Mouse (Mus musculus) liver, postnatal 0 days (tissue): ENCODE data around the gene Scg5. TPM values are rescaled to one million over a fixed set of nuclear protein-coding genes. Genes with fewer than 3 reads are reported as not detected.

Source experiments
- ATAC-seq: fragments of 200-750 bp; cut with Nextera tagmentation; 2 replicates; pipeline ENCODE4 v1.8.0; 2017; ENCODE audit warnings: mild to moderate bottlenecking, moderate library complexity
- DNase-seq: peaks from one replicate; pipeline ENCODE4 v3.0.0-alpha.2; 2016
- H3K27ac ChIP-seq: fragments of 300-500 bp; sonication (generic); 2 replicates; pipeline ENCODE4 v1.5.1; 2014; ENCODE audit warnings: antibody characterized with exemption, moderate library complexity, mild to moderate bottlenecking, low read depth
- H3K27me3 ChIP-seq: fragments of 300-500 bp; sonication (generic); 2 replicates; pipeline ENCODE4 v1.6.1; 2014; ENCODE audit warnings: low read length, control low read depth, mixed read lengths; ENCODE audit not compliant: insufficient read depth
- H3K36me3 ChIP-seq: fragments of 300-500 bp; sonication (generic); replicated peaks from 2 replicates; pipeline ENCODE4 v1.6.1; 2014; ENCODE audit warnings: mild to moderate bottlenecking, control low read depth, low read length, moderate library complexity, mixed read lengths; ENCODE audit not compliant: insufficient read depth
- H3K4me1 ChIP-seq: fragments of 300-500 bp; sonication (generic); 2 replicates; pipeline ENCODE4 v1.6.1; 2014; ENCODE audit warnings: antibody characterized with exemption, mild to moderate bottlenecking, control low read depth; ENCODE audit not compliant: insufficient read depth
- H3K4me2 ChIP-seq: fragments of 300-500 bp; sonication (generic); 2 replicates; pipeline ENCODE4 v1.6.1; 2014; ENCODE audit warnings: low read depth, mild to moderate bottlenecking, low read length, moderate library complexity, mixed read lengths
- H3K4me3 ChIP-seq: fragments of 300-500 bp; sonication (generic); 2 replicates; pipeline ENCODE4 v1.5.1; 2014; ENCODE audit warnings: low read depth, low read length
- H3K9ac ChIP-seq: fragments of 300-500 bp; sonication (generic); replicated peaks from 2 replicates; pipeline ENCODE4 v1.6.1; 2014; ENCODE audit warnings: mild to moderate bottlenecking, moderate library complexity
- H3K9me3 ChIP-seq: fragments of 300-500 bp; sonication (generic); 2 replicates; pipeline ENCODE4 v1.6.1; 2016; ENCODE audit warnings: mild to moderate bottlenecking, control low read depth, low read length, mixed read lengths
- CTCF ChIP-seq: sonication (generic); IDR thresholded peaks from 2 replicates; pipeline ENCODE4 v1.5.1; 2016; ENCODE audit warnings: antibody characterized with exemption, low read depth
- EP300 ChIP-seq: IDR thresholded peaks from 2 replicates; pipeline ENCODE4 v1.6.1; 2016; ENCODE audit warnings: antibody characterized with exemption, low read depth, mild to moderate bottlenecking
- WGBS: fragments of 180-500 bp; shearing (Covaris S2); extraction: QIAGEN DNeasy Blood & Tissue Kit; methylation state at CpG from one replicate; pipeline ENCODE4 v1.1.7; 2014; ENCODE audit not compliant: insufficient replicate concordance; 5-methylcytosine and 5-hydroxymethylcytosine counted together
- polyA plus RNA-seq: library from polyadenylated mRNA; unstranded; fragments of >200 nt; fragmentation: Nextera tagmentation; extraction: Ambion mirVana; gene quantifications from 2 replicates; pipeline ENCODE4 v1.2.1, GENCODE M21; 2015

The Scg5 gene
- polyA plus RNA-seq = 0.14 TPM in 1 of 2 replicates, not detected in the other

DNA sequence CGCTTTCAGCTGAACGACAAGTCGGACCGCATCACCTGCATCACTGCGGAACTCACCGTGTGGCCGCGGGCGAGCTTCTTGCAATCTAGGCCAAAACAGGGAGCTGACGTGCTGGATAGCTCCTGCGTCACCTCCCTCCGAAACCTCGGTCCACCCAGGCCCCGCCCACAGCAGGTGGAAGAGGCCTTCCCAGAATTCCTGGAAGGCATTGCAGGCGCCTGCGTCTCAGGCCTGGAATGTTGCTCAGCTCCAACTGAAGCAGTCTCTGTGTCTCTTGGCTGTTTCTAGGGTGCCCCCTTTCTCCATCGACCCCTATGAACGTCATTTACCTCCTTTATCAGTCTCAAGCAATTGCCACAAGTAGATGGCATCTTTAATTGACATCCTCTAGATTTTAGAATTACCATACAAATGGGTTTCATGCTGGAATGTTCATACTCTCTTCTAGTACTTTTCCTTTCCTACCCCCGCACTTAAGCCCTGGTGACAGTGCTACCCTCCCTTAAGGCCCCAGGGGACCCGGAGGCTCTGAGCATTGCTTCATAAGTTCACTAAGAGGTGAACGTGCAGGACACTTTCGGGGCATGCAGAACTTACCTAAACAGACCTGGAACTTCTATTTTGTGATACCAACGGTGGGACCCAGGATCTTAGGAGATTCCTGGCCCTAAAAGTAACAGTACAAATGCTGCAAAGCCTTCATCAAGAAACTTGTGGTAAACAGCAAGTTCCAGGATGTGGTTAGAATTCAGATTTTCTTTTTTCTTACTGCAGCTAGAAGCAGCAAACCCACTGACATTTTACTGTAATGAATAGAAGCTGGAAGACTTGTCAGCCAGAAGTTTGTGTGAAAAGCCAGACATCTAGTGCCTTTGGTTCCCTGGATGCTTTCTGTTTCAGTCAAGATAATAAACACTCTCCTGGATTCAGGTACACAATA, at the start of gene Scg5:
TSS of gene Scg5 (minus strand) at position 179 of the 940 bp plus-strand sequence.
- Histone ChIP-seq H3K36me3 (peaks cover 23% of the 10 kb centered on the region), H3K9ac (no peak within 1 kb of the TSS), H3K4me2 (peak within 1 kb of the TSS; percentile 42), H3K27ac (no peak within 1 kb of the TSS), H3K9me3 (no peaks in the 10 kb centered on the region), H3K27me3 (no peaks in the 10 kb centered on the region), H3K4me3 (no peak within 1 kb of the TSS), H3K4me1 (no peaks in the 10 kb centered on the region)
- WGBS = 32% methylated on average over 23 of the region's 23 CpGs
- DNase-seq (peak; percentile 57), ATAC-seq (peak; percentile 66)
- no peak for TF ChIP-seq CTCF
- TF ChIP-seq EP300 = no peak

DNA sequence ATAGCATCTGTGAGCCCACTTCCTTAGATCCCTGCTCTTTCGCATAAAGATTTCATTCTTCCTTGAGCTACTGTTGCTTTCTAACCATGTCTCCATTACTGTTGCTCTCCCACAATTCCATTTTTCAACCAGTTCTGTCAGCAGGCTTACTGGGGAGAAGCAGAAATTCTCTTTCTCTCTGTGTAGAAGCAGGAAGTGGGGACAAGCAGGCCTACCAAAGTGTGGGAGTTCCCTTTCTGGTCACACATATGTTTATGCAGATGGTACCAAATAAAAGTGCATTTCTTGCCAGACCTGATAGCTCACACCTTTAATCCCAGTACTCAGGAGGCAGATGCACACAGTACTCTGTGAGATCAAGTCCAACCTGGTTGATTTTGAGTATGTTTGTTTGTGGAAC, 41.2 kb upstream of the Scg5 start:
- Histone ChIP-seq H3K4me3 (no peak overlapping the region), H3K4me2 (no peak overlapping the region), H3K27ac (no peak overlapping the region), H3K4me1 (no peaks in the 10 kb centered on the region), H3K9ac (no peak overlapping the region), H3K27me3 (no peaks in the 10 kb centered on the region), H3K36me3 (no peaks in the 10 kb centered on the region), H3K9me3 (no peaks in the 10 kb centered on the region)
- ATAC-seq = no peak
- WGBS = 73% methylated on average over 1 of the region's 1 CpGs
- DNase-seq = no peak
- TF ChIP-seq CTCF = no peak
- TF ChIP-seq EP300 = no peak

DNA sequence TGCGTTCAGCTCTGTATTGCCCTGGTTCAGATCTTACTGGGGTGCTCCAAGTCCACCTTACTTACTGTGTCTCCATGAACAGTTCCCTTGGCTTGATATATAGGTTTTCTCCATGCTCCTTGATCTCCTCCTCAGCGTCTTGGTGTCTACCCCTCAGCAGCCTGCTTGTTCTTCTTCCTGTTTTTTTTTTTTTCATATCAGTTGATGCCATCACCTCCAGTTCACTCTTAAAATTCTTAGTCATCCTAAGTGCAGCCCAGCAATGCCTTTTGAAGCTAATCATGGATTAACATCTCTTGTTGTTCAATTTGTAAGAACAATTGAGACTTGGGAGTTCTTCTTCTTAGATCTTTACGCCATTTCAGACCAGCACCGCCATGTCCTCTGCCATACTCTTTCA, 39.5 kb upstream of the Scg5 start:
- H3K9me3 ChIP-seq = no peaks in the 10 kb centered on the region
- DNase-seq = no peak
- no peak overlapping the region for H3K9ac ChIP-seq
- H3K4me2 ChIP-seq = no peak overlapping the region
- H3K27ac ChIP-seq = no peak overlapping the region
- H3K27me3 ChIP-seq = no peaks in the 10 kb centered on the region
- H3K4me3 ChIP-seq = no peak overlapping the region
- no peak for TF ChIP-seq CTCF
- TF ChIP-seq EP300 = no peak
- H3K4me1 ChIP-seq = no peaks in the 10 kb centered on the region
- no peak for ATAC-seq
- 69% methylated on average over 4 of the region's 4 CpGs for WGBS
- H3K36me3 ChIP-seq = no peaks in the 10 kb centered on the region

DNA sequence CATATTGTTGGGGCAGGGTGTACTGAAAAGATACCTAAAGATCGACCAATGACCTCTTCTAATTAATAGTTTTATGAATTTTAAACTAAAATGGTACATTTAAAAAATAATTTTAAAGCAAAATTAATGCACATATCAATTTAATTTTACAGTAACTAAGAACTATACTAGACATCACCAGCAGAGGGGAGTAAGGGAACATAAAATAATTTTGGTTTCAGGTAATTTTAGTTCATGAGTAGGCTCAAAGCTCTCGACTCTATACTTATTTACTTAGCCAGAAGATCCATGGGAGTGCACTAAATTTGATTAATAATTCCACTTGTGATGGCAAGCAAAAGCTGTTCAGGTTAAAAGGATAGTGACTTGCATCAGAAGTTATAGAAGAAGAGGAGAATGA, 37.2 kb upstream of the Scg5 start:
- no peak overlapping the region for H3K4me3 ChIP-seq
- no peak overlapping the region for H3K27ac ChIP-seq
- no peaks in the 10 kb centered on the region for H3K4me1 ChIP-seq
- TF ChIP-seq CTCF (peak; percentile 32; the same call in 1 of the 2 replicates), EP300 (no peak)
- WGBS = 28% methylated on average over 2 of the region's 2 CpGs
- H3K27me3 ChIP-seq = no peaks in the 10 kb centered on the region
- no peak overlapping the region for H3K9ac ChIP-seq
- no peaks in the 10 kb centered on the region for H3K9me3 ChIP-seq
- ATAC-seq (no peak), DNase-seq (no peak)
- H3K36me3 ChIP-seq = no peaks in the 10 kb centered on the region
- no peak overlapping the region for H3K4me2 ChIP-seq

DNA sequence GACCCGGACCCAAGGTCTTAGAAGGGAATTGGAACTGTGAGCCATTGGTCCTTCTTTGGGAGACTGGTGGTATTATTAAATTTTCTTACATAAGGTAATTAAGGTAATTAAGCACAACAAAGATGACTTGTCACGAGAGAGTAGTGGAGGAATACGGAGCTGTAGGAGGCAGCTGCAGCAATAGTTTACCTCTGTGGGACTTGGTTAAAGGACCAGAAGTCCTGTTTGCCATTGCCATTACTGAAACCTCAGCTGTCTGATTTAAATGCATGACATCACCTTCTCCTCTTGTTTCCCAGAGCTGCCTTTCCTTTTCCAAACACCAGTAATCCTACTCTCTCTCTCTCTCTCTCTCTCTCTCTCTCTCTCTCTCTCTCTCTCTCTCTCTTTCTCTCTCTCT, 20.2 kb upstream of the Scg5 start:
- Histone ChIP-seq H3K4me1 (peaks cover 24% of the 10 kb centered on the region), H3K9ac (peak overlapping the region; percentile 78), H3K9me3 (no peaks in the 10 kb centered on the region), H3K27me3 (no peaks in the 10 kb centered on the region), H3K4me3 (peak overlapping the region; percentile 84), H3K4me2 (peak overlapping the region; percentile 75), H3K36me3 (0 out of 2 replicates have a peak, but pooled peaks cover 3% of the 10 kb centered on the region), H3K27ac (peak overlapping the region; percentile 93)
- DNase-seq (no peak), ATAC-seq (peak; percentile 7; the same call in 1 of the 2 replicates)
- no peak for TF ChIP-seq EP300
- no peak for TF ChIP-seq CTCF
- 3% methylated on average over 3 of the region's 3 CpGs for WGBS

DNA sequence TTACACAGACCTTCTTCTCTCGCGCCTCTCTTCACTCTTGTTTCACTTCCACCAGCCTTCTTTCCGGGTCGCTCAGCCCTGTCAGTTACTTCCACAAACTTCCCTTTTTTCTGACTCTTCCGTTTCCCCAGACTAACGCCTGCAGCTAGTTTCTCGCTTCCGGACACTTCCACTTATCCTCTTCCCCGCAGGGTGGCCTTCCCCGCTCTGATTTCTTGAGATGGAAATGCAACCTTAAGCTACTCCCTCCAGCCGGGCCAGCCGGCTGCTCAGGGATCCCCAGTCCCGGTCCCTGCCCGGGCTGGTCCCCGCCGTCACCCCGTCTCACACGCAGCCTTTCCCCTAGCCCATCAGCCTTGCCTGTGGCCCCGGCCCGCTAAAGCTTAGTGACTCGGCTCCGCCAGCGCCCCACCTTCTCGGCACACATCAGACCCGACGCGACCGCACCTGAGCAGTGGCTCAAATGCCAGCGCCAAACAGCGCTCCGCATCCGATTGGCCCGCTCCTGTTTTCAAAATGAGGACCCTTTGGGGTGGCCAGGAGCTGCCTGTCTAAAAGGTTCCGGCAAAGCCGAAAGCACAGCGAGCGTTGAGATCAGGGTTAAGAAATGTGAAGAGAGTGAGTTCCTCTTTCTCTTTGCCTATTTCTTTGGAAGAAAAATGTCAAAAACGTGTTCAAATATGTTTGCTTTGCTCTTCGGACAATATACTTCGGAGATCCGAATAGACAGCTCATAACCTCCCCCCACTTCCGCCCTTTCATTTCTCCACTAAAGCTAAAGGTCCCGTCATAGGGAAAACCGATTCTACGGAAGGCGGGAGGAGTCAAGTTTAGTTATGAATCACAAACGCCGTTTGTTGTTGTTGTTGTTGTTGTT, 19.6 kb upstream of the Scg5 start, which contains the start of gene Arhgap11a:
TSS of gene Arhgap11a (minus strand) at position 417 of the 877 bp plus-strand sequence.
- DNase-seq (peak; percentile 93), ATAC-seq (peak; percentile 98)
- peak within 1 kb of the TSS; percentile 93 for H3K27ac ChIP-seq
- H3K4me2 ChIP-seq = peak within 1 kb of the TSS; percentile 75
- H3K9ac ChIP-seq = peak within 1 kb of the TSS; percentile 78
- under 1% methylated on average over 48 of the region's 48 CpGs for WGBS
- H3K9me3 ChIP-seq = no peaks in the 10 kb centered on the region
- H3K27me3 ChIP-seq = no peaks in the 10 kb centered on the region
- H3K36me3 ChIP-seq = peaks cover 8% of the 10 kb centered on the region
- H3K4me3 ChIP-seq = peak within 1 kb of the TSS; percentile 84
- H3K4me1 ChIP-seq = peaks cover 24% of the 10 kb centered on the region
- TF ChIP-seq EP300 = peak; percentile 90
- 0 out of 2 replicates have a peak, but pooled peaks have one; percentile 6 for TF ChIP-seq CTCF
